Mouse (Mus musculus) lung, postnatal 36 days (tissue): ENCODE data around the gene Smarca5.

Source experiments
- DNase-seq: peaks from one replicate; pipeline ENCODE4 v3.0.0; 2022; ENCODE audit warnings: mixed read lengths

The Smarca5 gene

DNA sequence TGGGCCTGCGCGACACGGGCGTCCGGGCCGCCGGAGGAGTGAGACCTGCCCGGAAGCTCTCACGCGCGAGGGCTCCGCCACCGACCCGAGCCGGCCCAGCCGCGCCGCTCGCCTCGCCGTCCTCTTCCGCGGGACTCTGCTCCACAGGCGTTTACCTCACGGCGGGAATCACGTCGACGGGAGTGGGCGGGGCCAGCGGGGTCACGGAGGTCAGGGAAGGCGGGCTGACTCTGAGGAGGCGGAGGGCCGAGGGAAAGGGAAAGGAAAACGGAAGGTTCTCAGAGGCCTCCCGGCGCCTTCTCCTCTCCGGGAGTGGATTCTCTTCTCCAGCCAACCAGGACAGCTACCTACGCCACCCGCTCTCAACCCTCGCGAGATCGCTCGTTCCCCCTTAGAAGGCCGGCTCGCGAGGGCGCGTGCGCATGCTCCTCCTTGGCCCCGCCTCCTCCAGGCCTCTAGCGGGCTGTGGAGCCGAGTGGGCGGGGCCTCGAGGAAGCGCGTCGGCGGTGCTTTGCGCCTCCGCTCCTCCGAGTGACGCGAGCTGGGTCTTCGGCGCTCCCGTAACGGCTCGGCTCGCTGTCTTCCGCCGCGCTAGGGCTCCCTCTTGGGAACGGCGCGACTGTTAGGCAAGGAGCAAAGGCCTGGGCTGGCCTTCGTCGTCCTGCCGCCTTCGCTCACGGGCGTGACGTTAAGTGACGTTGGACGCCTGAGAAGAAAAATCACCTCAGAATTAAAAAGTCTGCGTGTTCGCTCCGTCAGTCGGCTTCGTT lies at the start of gene Smarca5:
Gene Smarca5, minus strand, starts transcription at position 343 of the 770 bp plus-strand sequence.
- DNase-seq, result peak; percentile 95

- no peak for DNase-seq
Observed at GRCm38 (mm10) chr8:80784559-80784958, 45.3 kb upstream of the Smarca5 start.

DNA sequence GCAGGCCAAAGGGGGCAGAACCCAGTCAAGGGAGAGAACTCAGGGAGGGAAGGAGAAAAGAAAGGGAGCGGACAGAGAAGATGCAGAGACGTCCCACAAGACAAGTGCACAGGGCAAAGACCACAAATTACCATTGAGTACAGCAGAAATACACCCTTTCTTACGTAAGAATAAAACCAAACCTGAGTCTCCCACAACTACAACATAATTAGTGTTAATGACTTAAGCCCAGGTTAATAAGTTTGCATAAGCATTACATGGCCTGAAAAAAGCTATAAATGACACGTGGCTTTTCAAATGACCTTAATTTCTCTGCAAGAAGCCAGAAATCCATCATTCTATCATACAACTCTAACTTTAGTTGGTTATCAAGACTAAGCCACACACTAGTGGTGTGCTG lies 44.0 kb upstream of the Smarca5 start:
- DNase-seq, result no peak

DNA sequence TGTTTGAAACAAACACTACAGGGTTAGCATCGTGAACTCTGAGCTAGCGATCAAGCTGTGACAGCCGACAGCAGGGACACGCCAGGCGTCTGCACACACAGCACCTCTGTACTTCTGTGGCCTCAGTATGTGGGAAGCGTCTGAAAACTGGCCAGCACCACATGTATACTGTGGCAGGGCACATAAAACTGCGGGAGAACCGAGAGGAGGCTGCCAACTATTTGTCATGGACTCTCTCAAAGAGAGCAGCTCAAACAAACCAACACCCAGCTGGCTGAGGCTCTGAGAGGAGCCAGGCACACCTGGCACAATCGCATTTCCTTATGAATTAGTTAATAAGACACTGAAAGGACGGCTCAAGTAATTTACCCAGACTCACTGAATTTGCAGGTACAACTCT lies 42.0 kb upstream of the Smarca5 start:
- peak; percentile 70 for DNase-seq

- DNase-seq, result no peak
Observed at GRCm38 (mm10) chr8:80780271-80780670, 41.0 kb upstream of the Smarca5 start.

DNA sequence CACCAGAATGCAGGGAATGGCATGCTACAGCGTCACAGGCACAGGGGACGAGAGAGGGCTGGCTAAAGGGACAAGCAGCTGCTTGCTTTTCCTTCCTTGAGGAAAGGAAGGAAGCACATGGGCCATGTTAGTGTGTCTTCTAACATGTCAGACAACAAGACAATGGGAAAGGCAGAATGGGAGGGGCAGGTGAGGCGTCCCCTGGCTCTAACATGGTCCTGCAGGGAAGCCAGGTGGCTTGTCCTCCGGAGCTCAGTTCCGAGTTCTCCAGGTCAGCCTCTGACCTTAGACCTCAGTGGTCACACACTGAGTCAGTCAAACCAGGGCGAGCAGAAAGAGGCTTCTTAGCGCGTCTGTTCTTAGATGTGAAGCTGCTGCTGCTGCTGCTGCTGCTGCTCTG lies 37.1 kb upstream of the Smarca5 start:
- no peak for DNase-seq

DNA sequence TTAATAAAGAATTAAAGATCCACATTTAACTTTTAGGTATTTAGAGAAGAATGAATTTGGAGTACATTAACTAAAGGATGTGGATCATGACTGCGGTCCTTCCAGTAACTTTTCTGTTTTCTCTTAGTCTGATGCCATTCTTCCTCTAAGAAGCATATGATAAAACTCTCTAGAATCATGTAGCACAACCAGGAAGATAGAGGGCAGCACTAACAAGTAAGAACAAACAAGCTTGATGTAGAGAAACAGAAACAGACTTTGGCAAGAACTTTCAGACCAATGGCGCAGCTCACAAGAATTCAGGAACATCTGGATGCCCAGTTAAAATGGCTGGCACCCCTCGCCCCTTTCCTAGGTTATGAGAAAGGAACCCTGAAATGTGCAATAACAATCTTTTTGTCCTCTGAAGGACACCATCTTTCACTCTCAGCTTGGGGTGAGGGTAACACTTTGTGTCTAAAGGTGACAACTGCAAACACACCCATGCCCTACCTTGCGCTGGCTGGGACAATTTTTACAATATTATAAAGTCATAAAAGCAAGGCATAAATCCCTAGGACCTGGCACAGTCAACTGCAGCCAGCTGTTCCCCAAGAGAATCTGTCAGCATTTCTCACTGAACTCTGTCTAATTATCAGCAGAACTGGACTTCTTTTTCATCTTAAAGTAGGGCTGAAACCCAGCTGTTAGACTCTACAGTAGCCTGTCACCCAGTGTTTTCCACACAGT lies 33.6 kb upstream of the Smarca5 start:
- DNase-seq, result peak; percentile 74

- DNase-seq, result no peak
Observed at GRCm38 (mm10) chr8:80768451-80768850, 29.2 kb upstream of the Smarca5 start.

GRCm38 (mm10) chr8:80753017-80753715 lies 13.9 kb upstream of the Smarca5 start:
- DNase-seq, result peak; percentile 93

- DNase-seq, result no peak
Observed at GRCm38 (mm10) chr8:80752429-80752828, 13.1 kb upstream of the Smarca5 start.

GRCm38 (mm10) chr8:80749091-80749490 lies 9.8 kb upstream of the Smarca5 start:
- DNase-seq, result no peak

DNA sequence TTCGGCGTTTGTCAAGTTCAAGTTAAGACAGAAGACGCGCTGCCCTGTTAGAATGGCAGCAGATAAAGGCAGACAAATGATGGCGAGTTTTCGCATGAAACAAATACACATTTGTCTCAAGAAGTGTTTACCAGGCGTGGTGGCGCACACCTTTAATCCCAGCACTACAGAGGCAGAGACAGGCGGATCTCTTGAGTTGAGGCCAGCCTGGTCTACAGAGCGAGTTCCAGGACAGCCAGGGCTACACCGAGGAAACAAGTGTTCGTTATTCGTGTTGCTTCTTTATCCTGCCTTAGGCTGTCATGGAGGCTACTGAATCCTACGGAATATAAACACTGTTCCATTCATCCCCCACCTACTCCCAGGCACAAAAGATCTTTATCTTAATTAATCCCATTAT lies 635 bp upstream of the Smarca5 start:
- DNase-seq, result no peak

- DNase-seq, result peak; percentile 16
Observed at GRCm38 (mm10) chr8:80738388-80739154, 726 bp downstream of the Smarca5 start.

GRCm38 (mm10) chr8:80738046-80738387 lies 1.3 kb downstream of the Smarca5 start:
- DNase-seq, result no peak

DNA sequence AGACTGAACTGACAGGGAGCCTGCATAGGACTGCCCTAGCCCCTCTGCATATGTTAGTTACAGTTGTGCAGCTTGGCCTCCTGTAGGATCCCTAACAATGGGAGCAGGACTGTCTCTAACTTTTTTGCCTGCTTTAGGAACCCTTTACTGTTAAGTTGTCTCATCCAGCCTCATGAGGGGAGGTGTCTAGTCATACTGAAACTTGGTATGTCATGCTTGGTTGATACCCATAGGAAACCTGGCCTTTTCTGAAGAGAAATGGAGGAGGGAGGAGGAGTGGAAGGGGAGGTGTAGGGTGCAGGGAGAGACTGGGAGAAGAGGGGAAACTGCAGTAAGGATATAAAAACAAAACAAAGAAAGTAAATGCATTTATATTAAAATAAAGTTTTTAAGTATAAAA lies 7.0 kb downstream of the Smarca5 start:
- no peak for DNase-seq

DNA sequence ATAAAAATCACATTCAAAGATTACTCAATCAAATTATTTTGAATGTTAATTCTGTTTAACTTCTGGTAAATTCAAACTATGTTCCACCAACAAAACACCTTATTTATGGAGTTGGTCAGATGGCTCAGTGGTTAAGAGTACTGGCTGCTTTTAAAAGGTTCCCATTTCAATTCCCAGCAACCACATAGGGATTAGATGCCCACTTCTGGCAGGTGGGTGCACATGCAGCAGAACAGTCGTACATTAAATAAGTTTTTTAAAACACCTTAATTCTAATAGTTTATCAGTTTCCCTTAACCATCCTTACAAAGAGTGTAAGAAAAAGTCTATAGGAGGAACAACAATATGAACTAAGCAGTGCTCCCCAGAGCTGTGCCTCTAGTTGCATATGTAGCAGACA lies 24.8 kb downstream of the Smarca5 start:
- no peak for DNase-seq

GRCm38 (mm10) chr8:80710670-80711400 lies 28.5 kb downstream of the Smarca5 start:
- DNase-seq, result peak; percentile 14

DNA sequence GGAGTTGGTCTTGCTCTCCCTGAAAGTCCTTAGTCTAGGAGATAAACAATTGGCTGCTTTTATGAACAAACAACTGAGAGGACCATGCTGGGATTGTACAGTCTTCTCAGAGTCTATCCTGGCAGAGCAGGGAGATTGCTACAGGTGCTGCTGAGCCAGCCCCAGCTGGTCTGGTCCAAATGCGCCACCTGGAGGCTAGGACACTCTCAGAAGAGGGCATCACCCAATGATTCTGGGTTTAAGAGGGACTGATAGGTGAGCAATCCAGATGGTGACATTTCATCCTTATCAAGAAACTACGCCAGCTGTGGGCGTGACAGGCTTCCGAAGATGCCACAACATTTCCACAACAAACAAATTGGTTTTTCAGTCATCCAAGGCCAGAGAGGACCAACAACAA lies 51.2 kb downstream of the Smarca5 start:
- peak; percentile 64 for DNase-seq

DNA sequence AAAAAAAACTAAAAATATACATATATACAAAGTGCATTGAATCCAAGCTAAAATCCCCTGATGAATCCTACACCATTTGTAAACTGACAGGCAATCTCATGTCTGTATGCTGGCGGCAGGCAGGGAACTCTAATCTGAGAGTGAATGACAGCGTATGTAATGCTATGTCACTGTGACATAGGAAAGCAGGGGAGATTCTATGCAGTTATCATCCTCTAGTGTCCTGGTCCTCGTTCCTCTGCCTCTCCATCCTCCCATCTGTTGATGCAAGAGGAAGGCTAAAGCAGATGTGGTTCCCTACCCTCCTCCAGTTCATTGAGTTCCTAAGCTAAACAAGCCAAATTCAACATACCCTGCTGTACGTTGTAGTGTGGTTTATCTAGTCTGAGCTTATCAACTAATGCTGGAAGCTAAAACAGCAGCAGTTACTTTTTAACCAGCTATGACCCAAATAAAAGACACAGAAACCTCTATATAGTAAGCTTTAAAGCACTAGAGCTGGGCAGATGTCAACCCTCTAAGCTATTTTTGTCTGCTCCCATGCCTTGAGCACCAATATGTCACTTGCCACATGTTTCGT lies 55.5 kb downstream of the Smarca5 start:
- no peak for DNase-seq

DNA sequence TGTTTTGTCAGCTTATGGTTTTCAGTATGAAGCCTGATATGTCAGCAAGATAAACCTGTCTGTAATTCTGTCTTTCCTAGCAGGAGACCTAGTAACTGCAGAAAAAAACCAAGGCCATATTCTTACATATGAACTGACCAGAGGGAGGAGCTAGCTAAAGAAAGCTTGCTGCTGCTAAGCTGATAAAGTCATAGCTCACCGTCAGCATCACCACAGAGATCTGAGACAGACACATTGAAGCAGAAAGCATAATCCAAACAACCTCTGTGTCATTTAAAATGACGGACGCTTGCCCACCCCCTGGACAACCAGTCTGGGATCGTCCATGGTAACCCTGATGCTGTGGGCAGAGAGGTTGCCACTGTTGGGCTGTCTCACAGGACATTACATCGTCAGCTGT lies 56.7 kb downstream of the Smarca5 start:
- no peak for DNase-seq

GRCm38 (mm10) chr8:80669277-80669901 lies 69.9 kb downstream of the Smarca5 start:
- DNase-seq, result peak; percentile 21
